Mouse (Mus musculus): ENCODE results near the gene Bysl. TPM values are rescaled to one million over a fixed set of nuclear protein-coding genes. Genes with fewer than 3 reads are reported as not detected.
A peak's percentile ranks its signal among the peaks of the same experiment; 100 is the strongest.

The Bysl gene
- polyA plus RNA-seq, 1 experiment from 2014 or later, result 43.1 TPM

DNA sequence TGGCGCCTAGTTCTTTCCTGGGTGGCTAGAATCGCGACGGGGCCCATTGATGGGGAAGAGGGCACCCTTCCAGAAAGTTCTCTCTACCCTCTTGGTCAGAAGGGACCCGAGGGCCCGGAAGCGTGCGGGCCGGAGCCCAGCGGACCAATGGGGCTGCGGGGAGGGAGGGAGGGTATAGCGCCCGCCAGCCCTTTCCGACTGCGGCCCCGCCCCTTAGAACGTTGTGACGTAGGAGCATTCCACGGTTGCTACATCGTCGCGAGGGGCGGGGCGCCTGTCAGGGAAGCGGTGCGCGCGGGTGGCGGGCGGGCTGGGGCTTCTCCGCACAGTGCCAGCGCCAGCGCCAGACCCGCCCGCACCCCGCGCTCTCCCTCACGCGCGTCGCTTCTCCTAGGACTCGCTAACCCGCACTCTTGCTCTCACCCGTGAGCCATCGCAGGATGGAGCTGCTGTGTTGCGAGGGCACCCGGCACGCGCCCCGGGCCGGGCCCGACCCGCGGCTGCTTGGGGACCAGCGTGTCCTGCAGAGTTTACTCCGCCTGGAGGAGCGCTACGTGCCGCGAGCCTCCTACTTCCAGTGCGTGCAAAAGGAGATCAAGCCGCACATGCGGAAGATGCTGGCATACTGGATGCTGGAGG lies 18.0 kb downstream of the Bysl start:
- H3K9ac ChIP-seq (ENCODE audit: low read depth, low read length), result peak overlapping the region; percentile 96
- peak; percentile 77 for ATAC-seq (replicated peaks; ENCODE audit: low FRiP score)
- H3K4me3 ChIP-seq (ENCODE audit: low read depth, low read length), result peak overlapping the region; percentile 87
- peak overlapping the region; percentile 95 for H3K4me2 ChIP-seq
- H3K9me3 ChIP-seq (ENCODE audit: control insufficient read depth, low read length), result no peaks in the 10 kb centered on the region
- WGBS, result 2% methylated on average over 58 of the region's 63 CpGs
- peaks cover 15% of the 10 kb centered on the region for H3K36me3 ChIP-seq (ENCODE audit: control insufficient read depth, insufficient read depth, low read length)
- peak overlapping the region; percentile 99 for H3K27ac ChIP-seq (ENCODE audit: low read depth, low read length)
- no peaks in the 10 kb centered on the region for H3K27me3 ChIP-seq (replicated peaks; ENCODE audit: control insufficient read depth, insufficient read depth, low read length)
- DNase-seq (ENCODE audit: low spot score), result peak; percentile 92
- peaks cover 46% of the 10 kb centered on the region for H3K4me1 ChIP-seq (replicated peaks; ENCODE audit: control insufficient read depth, insufficient read depth, low read length)

DNA sequence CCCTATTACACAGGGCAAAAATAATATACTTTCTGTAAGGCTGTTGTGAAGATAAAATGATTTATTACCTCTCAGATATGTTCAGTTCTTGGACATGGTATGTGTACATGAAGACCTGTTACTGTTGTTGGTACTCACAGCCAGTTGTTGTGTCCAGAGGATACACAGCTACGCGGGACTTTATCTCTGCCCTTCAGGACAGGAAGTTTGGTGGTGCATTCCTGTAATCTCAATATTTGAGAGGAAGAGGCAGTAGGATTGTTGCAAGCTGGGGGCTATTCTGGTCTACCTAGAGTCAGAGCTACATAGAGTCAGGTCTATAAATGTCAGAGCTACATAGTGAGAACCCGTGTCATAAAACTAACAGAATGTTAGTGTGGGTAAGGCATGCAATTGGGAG lies 20.2 kb downstream of the Bysl start:
- WGBS, result 37% methylated on average over 3 of the region's 3 CpGs
- 0 out of 2 replicates have a peak overlapping the region, but pooled peaks have one; percentile 21 for H3K27ac ChIP-seq (ENCODE audit: low read depth, low read length)
- H3K4me3 ChIP-seq (ENCODE audit: low read depth, low read length), result no peak overlapping the region
- no peaks in the 10 kb centered on the region for H3K36me3 ChIP-seq (ENCODE audit: control insufficient read depth, insufficient read depth, low read length)
- peaks cover 25% of the 10 kb centered on the region for H3K4me1 ChIP-seq (replicated peaks; ENCODE audit: control insufficient read depth, insufficient read depth, low read length)
- DNase-seq (ENCODE audit: low spot score) (no peak), ATAC-seq (replicated peaks; ENCODE audit: low FRiP score) (no peak)
- 0 out of 2 replicates have a peak overlapping the region, but pooled peaks have one; percentile 3 for H3K4me2 ChIP-seq
- H3K27me3 ChIP-seq (replicated peaks; ENCODE audit: control insufficient read depth, insufficient read depth, low read length), result no peaks in the 10 kb centered on the region
- H3K9me3 ChIP-seq (ENCODE audit: control insufficient read depth, low read length), result no peaks in the 10 kb centered on the region
- H3K9ac ChIP-seq (ENCODE audit: low read depth, low read length), result no peak overlapping the region

DNA sequence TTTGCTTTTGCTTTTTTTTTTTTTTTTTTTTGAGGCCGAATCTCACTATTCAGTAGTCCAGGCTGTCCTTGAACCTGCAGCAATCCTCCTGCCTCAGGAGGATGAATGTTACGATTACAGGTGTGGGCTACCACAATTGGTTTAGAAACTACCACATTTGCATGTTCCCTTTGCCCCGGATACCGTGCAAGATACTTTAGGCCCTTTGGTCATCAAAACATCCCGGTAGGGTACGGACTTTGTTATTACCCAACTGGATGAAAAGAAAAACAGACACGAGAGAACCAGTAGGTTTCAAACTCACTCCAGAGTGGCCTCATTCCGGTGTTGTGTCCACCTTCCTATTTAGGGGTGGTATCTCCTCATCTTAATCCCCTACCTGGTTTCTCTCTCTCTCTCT lies 22.8 kb downstream of the Bysl start:
- H3K9me3 ChIP-seq (ENCODE audit: control insufficient read depth, low read length), result no peaks in the 10 kb centered on the region
- no peaks in the 10 kb centered on the region for H3K27me3 ChIP-seq (replicated peaks; ENCODE audit: control insufficient read depth, insufficient read depth, low read length)
- no peak overlapping the region for H3K9ac ChIP-seq (ENCODE audit: low read depth, low read length)
- H3K27ac ChIP-seq (ENCODE audit: low read depth, low read length), result no peak overlapping the region
- no peak overlapping the region for H3K4me2 ChIP-seq
- 79% methylated on average over 8 of the region's 8 CpGs for WGBS
- no peak for DNase-seq (ENCODE audit: low spot score)
- H3K4me1 ChIP-seq (replicated peaks; ENCODE audit: control insufficient read depth, insufficient read depth, low read length), result peaks cover 21% of the 10 kb centered on the region
- ATAC-seq (replicated peaks; ENCODE audit: low FRiP score), result no peak
- H3K4me3 ChIP-seq (ENCODE audit: low read depth, low read length), result no peak overlapping the region
- no peaks in the 10 kb centered on the region for H3K36me3 ChIP-seq (ENCODE audit: control insufficient read depth, insufficient read depth, low read length)

DNA sequence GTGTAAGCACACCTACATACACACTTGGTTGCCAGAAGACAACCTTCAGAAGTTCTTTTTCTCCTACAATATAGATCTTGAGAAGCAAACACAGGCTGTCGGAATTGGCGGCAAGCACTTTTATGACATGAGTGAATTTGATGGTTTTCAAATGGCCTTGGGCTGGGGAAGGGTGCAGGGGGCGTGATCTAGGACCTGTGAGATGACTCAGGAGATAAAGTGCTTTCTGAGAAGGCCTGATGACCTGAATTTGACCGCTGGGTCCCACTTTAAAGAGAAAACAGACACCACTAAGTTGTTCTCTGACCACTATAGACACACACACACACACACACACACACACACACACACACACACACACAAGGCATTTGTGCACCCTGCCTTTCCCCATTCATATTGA lies 30.3 kb downstream of the Bysl start:
- Histone ChIP-seq H3K9ac (ENCODE audit: low read depth, low read length) (no peak overlapping the region), H3K4me3 (ENCODE audit: low read depth, low read length) (no peak overlapping the region), H3K27ac (ENCODE audit: low read depth, low read length) (no peak overlapping the region), H3K4me2 (no peak overlapping the region), H3K27me3 (replicated peaks; ENCODE audit: control insufficient read depth, insufficient read depth, low read length) (no peaks in the 10 kb centered on the region), H3K9me3 (ENCODE audit: control insufficient read depth, low read length) (no peaks in the 10 kb centered on the region), H3K36me3 (ENCODE audit: control insufficient read depth, insufficient read depth, low read length) (no peaks in the 10 kb centered on the region), H3K4me1 (replicated peaks; ENCODE audit: control insufficient read depth, insufficient read depth, low read length) (peaks cover 7% of the 10 kb centered on the region)
- ATAC-seq (replicated peaks; ENCODE audit: low FRiP score), result no peak
- 82% methylated on average over 4 of the region's 4 CpGs for WGBS
- DNase-seq (ENCODE audit: low spot score), result no peak

DNA sequence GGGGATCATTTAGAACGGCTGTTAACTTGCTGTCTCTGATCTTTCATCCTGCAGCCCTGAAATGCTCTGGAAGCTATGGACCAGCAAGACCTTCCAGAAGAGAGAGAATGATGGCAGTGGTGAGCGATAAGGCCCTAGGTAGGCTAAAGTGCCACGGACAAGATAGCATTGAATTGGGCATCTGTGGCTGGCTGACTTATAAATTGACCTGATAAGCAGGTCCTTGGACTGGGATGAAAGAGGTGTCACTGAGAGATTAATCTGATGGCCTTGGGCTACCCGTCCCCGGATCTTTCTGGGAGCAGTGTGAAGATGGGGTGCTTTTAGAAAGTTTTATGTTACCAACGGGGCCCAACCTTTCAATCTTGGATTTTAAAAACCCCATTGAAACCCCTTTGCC lies 32.6 kb downstream of the Bysl start:
- no peak overlapping the region for H3K9ac ChIP-seq (ENCODE audit: low read depth, low read length)
- 62% methylated on average over 6 of the region's 6 CpGs for WGBS
- H3K27me3 ChIP-seq (replicated peaks; ENCODE audit: control insufficient read depth, insufficient read depth, low read length), result no peaks in the 10 kb centered on the region
- no peaks in the 10 kb centered on the region for H3K9me3 ChIP-seq (ENCODE audit: control insufficient read depth, low read length)
- DNase-seq (ENCODE audit: low spot score) (no peak), ATAC-seq (replicated peaks; ENCODE audit: low FRiP score) (peak; percentile 85)
- peaks cover 7% of the 10 kb centered on the region for H3K4me1 ChIP-seq (replicated peaks; ENCODE audit: control insufficient read depth, insufficient read depth, low read length)
- H3K4me3 ChIP-seq (ENCODE audit: low read depth, low read length), result no peak overlapping the region
- H3K4me2 ChIP-seq, result no peak overlapping the region
- H3K36me3 ChIP-seq (ENCODE audit: control insufficient read depth, insufficient read depth, low read length), result no peaks in the 10 kb centered on the region
- no peak overlapping the region for H3K27ac ChIP-seq (ENCODE audit: low read depth, low read length)

DNA sequence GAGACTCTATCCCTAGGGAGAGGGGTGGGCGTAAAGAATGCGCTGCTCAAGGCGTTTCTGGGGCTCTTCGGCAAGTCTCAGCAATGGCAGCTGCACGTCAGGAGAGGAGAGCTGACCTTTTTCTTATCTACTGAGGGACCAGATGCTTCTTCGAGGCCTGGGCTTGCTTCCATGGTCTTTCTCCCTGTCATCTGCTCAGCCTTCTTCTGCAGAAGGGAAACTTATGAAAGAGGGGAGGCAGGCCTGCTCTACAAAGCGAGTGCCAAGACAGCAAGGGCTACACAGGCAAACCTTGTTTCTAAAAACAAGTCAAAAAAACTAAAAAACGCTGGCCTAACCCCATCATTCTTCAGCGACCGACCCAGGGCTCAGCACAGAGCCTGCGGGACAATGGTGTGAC lies 36.5 kb downstream of the Bysl start:
- Histone ChIP-seq H3K9me3 (ENCODE audit: control insufficient read depth, low read length) (no peaks in the 10 kb centered on the region), H3K4me1 (replicated peaks; ENCODE audit: control insufficient read depth, insufficient read depth, low read length) (peaks cover 7% of the 10 kb centered on the region), H3K4me2 (no peak overlapping the region), H3K4me3 (ENCODE audit: low read depth, low read length) (no peak overlapping the region), H3K27ac (ENCODE audit: low read depth, low read length) (no peak overlapping the region), H3K9ac (ENCODE audit: low read depth, low read length) (no peak overlapping the region), H3K36me3 (ENCODE audit: control insufficient read depth, insufficient read depth, low read length) (no peaks in the 10 kb centered on the region), H3K27me3 (replicated peaks; ENCODE audit: control insufficient read depth, insufficient read depth, low read length) (no peaks in the 10 kb centered on the region)
- ATAC-seq (replicated peaks; ENCODE audit: low FRiP score) (no peak), DNase-seq (ENCODE audit: low spot score) (no peak)
- 61% methylated on average over 11 of the region's 11 CpGs for WGBS

DNA sequence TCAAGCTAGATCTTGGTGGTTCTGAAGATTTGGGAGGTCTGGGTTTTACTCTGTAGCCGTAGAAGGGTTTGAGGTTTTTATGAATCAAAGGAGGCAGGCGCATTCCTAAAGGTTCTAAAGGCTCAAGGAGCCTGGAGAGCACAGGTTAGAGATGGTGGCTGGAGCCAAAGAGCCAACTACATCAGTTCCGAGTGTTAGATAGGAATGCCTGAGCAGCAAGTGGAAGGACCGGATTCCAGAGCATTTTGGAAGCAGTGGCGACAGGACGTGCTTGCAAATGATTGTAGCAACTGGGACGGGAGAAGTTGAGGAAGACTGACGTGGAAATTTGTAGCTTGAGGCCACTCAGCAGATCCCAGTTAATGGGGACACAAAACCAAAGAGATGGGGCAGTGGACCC lies 37.3 kb downstream of the Bysl start:
- peaks cover 11% of the 10 kb centered on the region for H3K4me1 ChIP-seq (replicated peaks; ENCODE audit: control insufficient read depth, insufficient read depth, low read length)
- DNase-seq (ENCODE audit: low spot score), result no peak
- H3K4me2 ChIP-seq, result no peak overlapping the region
- no peak overlapping the region for H3K9ac ChIP-seq (ENCODE audit: low read depth, low read length)
- no peak overlapping the region for H3K27ac ChIP-seq (ENCODE audit: low read depth, low read length)
- WGBS, result 70% methylated on average over 8 of the region's 8 CpGs
- ATAC-seq (replicated peaks; ENCODE audit: low FRiP score), result no peak
- H3K4me3 ChIP-seq (ENCODE audit: low read depth, low read length), result no peak overlapping the region
- H3K9me3 ChIP-seq (ENCODE audit: control insufficient read depth, low read length), result no peaks in the 10 kb centered on the region
- H3K36me3 ChIP-seq (ENCODE audit: control insufficient read depth, insufficient read depth, low read length), result no peaks in the 10 kb centered on the region
- H3K27me3 ChIP-seq (replicated peaks; ENCODE audit: control insufficient read depth, insufficient read depth, low read length), result no peaks in the 10 kb centered on the region

DNA sequence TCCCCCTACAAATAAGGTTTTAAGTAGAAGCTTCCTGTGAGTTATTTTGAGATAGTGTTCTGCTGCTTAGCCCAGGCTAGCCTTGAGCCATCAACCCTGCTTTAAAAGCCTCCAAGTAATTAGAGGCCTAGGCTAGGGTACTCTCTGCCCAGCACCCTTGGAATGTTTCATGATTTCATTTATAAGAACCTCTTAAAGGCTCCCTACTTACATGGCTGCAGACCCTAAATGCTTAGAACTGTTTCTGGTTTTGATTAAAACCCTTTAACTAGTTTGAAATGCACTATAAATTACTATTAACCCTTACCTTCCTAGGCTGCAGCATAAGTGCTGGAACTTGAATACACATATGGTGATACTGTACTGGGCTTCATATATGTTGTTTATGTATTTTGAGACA lies 38.9 kb downstream of the Bysl start:
- Histone ChIP-seq H3K9me3 (ENCODE audit: control insufficient read depth, low read length) (no peaks in the 10 kb centered on the region), H3K27ac (ENCODE audit: low read depth, low read length) (no peak overlapping the region), H3K36me3 (ENCODE audit: control insufficient read depth, insufficient read depth, low read length) (no peaks in the 10 kb centered on the region), H3K4me3 (ENCODE audit: low read depth, low read length) (no peak overlapping the region), H3K4me2 (no peak overlapping the region), H3K4me1 (replicated peaks; ENCODE audit: control insufficient read depth, insufficient read depth, low read length) (peaks cover 10% of the 10 kb centered on the region), H3K27me3 (replicated peaks; ENCODE audit: control insufficient read depth, insufficient read depth, low read length) (no peaks in the 10 kb centered on the region), H3K9ac (ENCODE audit: low read depth, low read length) (no peak overlapping the region)
- ATAC-seq (replicated peaks; ENCODE audit: low FRiP score), result no peak
- no peak for DNase-seq (ENCODE audit: low spot score)

DNA sequence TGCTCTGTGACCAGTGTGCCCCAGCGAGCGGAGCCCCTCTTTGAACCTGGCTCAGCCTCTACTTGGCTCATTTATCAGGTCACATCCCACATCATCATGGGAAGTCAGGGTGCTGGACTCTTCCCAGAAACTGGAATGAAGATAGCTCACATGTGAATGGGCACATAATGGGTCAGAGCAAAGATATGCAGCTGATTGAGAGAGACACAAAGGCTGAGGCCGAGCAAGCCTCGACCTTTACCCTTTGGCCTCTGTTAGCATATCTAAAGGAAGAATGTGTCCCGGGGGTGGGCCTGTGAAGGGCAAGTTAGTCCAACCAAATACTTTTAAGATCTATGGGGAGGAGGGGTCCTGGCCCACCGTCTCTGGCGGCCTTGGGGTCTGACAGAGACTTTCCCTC lies 39.7 kb downstream of the Bysl start:
- H3K27me3 ChIP-seq (replicated peaks; ENCODE audit: control insufficient read depth, insufficient read depth, low read length), result no peaks in the 10 kb centered on the region
- H3K9ac ChIP-seq (ENCODE audit: low read depth, low read length), result no peak overlapping the region
- H3K4me2 ChIP-seq, result no peak overlapping the region
- peaks cover 10% of the 10 kb centered on the region for H3K4me1 ChIP-seq (replicated peaks; ENCODE audit: control insufficient read depth, insufficient read depth, low read length)
- no peaks in the 10 kb centered on the region for H3K9me3 ChIP-seq (ENCODE audit: control insufficient read depth, low read length)
- ATAC-seq (replicated peaks; ENCODE audit: low FRiP score) (no peak), DNase-seq (ENCODE audit: low spot score) (no peak)
- H3K4me3 ChIP-seq (ENCODE audit: low read depth, low read length), result no peak overlapping the region
- H3K36me3 ChIP-seq (ENCODE audit: control insufficient read depth, insufficient read depth, low read length), result no peaks in the 10 kb centered on the region
- 50% methylated on average over 7 of the region's 7 CpGs for WGBS
- no peak overlapping the region for H3K27ac ChIP-seq (ENCODE audit: low read depth, low read length)
